Mouse (Mus musculus) embryonic facial prominence, embryonic 11.5 days (tissue): ENCODE measurements around the gene Cdon. TPM values are rescaled to one million over a fixed set of nuclear protein-coding genes. Genes with fewer than 3 reads are reported as not detected.

ENCODE experiments used
- ATAC-seq: fragments of 200-750 bp; cut with Nextera tagmentation; replicated peaks from 2 replicates; pipeline ENCODE4 v1.8.0; 2017; ENCODE audit warnings: low read depth; ENCODE audit not compliant: insufficient number of reproducible peaks, low FRiP score, low TSS enrichment
- DNase-seq: peaks from one replicate; pipeline ENCODE4 v3.0.0-alpha.2; 2015; ENCODE audit warnings: low spot score
- H3K27ac ChIP-seq: fragments of 300-500 bp; sonication (generic); replicated peaks from 2 replicates; pipeline ENCODE4 v1.5.1; 2014; ENCODE audit warnings: mild to moderate bottlenecking, low read depth, low read length, control low read depth
- H3K27me3 ChIP-seq: fragments of 300-500 bp; sonication (generic); 2 replicates; pipeline ENCODE4 v1.6.1; 2014; ENCODE audit warnings: mild to moderate bottlenecking, low read length, moderate library complexity, mixed read lengths; ENCODE audit not compliant: control insufficient read depth, insufficient read depth
- H3K36me3 ChIP-seq: fragments of 300-500 bp; sonication (generic); replicated peaks from 2 replicates; pipeline ENCODE4 v1.6.1; 2014; ENCODE audit warnings: low read depth, mild to moderate bottlenecking, low read length, moderate library complexity, mixed read lengths; ENCODE audit not compliant: control insufficient read depth, insufficient read depth
- H3K4me1 ChIP-seq: fragments of 300-500 bp; sonication (generic); 2 replicates; pipeline ENCODE4 v1.6.1; 2014; ENCODE audit warnings: low read length, mixed read lengths; ENCODE audit not compliant: control insufficient read depth, insufficient read depth
- H3K4me2 ChIP-seq: fragments of 300-500 bp; sonication (generic); 2 replicates; pipeline ENCODE4 v1.6.1; 2014; ENCODE audit warnings: low read depth, mild to moderate bottlenecking, control low read depth, low read length, moderate library complexity
- H3K4me3 ChIP-seq: fragments of 300-500 bp; sonication (generic); 2 replicates; pipeline ENCODE4 v1.5.1; 2014; ENCODE audit warnings: low read depth, low read length, control low read depth
- H3K9ac ChIP-seq: fragments of 300-500 bp; sonication (generic); replicated peaks from 2 replicates; pipeline ENCODE4 v1.6.1; 2014; ENCODE audit warnings: mild to moderate bottlenecking, control low read depth, low read length
- H3K9me3 ChIP-seq: fragments of 300-500 bp; sonication (generic); replicated peaks from 2 replicates; pipeline ENCODE4 v1.6.1; 2016; ENCODE audit warnings: mild to moderate bottlenecking, low read length, inconsistent platforms, mixed read lengths; ENCODE audit not compliant: control insufficient read depth
- WGBS: fragments of 180-500 bp; shearing (Covaris S2); extraction: QIAGEN DNeasy Blood & Tissue Kit; methylation state at CpG from one replicate; pipeline ENCODE4 v1.1.7; 2014; 5-methylcytosine and 5-hydroxymethylcytosine counted together
- polyA plus RNA-seq: library from polyadenylated mRNA; unstranded; fragments of >200 nt; fragmentation: Nextera tagmentation; extraction: Ambion mirVana; gene quantifications from 2 replicates; pipeline ENCODE4 v1.2.1, GENCODE M21; 2014

The Cdon gene
- 7.5 and 9.4 TPM in 2 replicates for polyA plus RNA-seq

DNA sequence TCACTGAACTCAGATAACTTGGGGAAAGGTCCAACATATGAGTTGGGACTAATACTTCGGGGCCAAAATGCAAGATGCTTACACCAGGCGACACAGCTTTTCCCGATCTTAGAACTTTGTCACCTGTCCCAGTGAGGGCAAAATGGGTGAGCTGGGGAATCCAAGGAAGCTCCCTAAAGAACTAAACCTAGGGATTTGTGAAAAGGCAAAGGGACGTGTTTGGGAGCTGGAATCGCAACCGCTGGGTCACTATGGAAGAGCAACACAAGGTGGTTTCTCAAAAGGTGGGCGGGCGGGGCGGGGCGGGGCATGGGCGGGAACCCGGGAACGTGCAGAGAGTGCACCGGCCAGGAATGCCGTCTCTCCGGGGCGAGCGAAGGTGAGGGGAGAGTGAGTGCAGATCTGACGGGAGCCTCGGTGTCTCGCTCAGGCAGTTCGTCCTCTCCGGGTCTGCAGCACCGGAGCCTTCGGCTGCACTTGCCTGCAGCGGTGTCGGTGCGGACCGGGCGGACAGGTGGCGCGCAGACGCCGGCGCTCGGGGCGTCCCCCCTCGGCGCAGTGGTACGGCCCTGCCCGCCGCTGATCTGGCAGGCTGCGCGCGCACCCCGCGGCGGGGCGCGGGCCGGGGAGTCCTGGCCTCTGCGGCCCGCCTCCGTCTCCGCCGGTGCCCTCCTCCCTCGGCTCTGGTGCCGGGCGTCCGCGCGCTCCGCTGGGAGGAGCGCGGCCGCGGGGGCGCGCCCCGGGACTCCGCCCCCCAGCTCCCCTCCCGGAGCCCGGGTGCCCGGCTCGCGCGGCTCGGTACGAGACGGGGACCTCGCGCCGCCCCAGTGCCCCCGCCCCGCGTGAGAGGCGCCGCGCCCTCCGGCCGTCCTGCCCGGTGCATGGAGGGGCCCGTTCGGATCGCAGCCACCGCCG is at the start of gene Cdon:
Cdon (plus strand) TSS at position 324 of the 915 bp plus-strand sequence.
- under 1% methylated on average over 52 of the region's 97 CpGs for WGBS

DNA sequence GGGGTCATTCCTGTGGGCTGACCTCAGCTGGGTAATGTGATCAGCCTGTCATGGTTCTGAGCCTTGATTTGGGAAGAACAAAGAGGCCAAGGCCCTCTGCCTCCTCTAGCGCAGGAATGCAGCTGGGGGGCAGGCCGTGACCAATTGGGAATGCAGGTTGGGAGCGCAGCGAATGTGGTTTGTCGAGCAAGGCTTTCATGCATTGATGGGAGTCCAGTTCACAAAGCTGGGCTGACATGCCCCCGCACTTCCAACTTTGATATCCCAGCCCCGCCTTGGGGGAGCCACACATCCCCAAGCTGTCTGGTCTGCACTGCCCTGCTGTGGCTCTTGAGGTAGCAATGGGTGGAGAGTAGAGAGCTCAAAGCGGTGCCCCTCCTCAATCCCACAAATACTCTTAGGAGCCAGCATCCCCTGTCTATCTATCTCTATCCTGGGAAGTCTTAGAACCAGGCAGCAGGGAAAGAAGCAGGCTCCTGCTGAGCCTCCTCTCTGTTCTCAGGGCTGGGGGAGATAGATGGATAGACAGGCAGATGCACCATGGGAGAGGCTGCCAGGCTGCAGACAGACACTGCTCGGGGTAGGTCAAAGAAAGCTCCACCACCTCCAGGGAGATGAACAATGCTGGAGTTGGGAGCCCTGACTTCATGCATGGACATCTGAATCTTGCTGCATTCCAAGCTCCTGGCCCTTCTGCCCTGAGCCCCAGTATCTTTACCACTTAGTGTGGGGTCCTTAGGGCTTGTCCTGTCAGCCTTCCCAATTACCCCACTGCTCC is 48.4 kb upstream of the Cdon start:
- peak; percentile 84 for ATAC-seq
- Histone ChIP-seq H3K9me3 (no peaks in the 10 kb centered on the region), H3K27me3 (no peaks in the 10 kb centered on the region), H3K27ac (peak overlapping the region; percentile 75), H3K9ac (peak overlapping the region; percentile 18; the same call in 1 of the 2 replicates), H3K4me2 (no peak overlapping the region), H3K4me3 (no peak overlapping the region), H3K36me3 (no peaks in the 10 kb centered on the region), H3K4me1 (peaks cover 4% of the 10 kb centered on the region; the same call in 1 of the 2 replicates)
- 6% methylated on average over 9 of the region's 9 CpGs for WGBS
- peak; percentile 83 for DNase-seq

More for the DNA sequence above, at the start of gene Cdon:
- Histone ChIP-seq H3K4me1 (no peaks in the 10 kb centered on the region), H3K9ac (peak within 1 kb of the TSS; percentile 94), H3K4me2 (peak within 1 kb of the TSS; percentile 63), H3K4me3 (peak within 1 kb of the TSS; percentile 94), H3K27me3 (no peaks in the 10 kb centered on the region), H3K27ac (peak within 1 kb of the TSS; percentile 84), H3K9me3 (no peaks in the 10 kb centered on the region), H3K36me3 (no peaks in the 10 kb centered on the region)
- DNase-seq (peak; percentile 95), ATAC-seq (peak; percentile 93)

DNA sequence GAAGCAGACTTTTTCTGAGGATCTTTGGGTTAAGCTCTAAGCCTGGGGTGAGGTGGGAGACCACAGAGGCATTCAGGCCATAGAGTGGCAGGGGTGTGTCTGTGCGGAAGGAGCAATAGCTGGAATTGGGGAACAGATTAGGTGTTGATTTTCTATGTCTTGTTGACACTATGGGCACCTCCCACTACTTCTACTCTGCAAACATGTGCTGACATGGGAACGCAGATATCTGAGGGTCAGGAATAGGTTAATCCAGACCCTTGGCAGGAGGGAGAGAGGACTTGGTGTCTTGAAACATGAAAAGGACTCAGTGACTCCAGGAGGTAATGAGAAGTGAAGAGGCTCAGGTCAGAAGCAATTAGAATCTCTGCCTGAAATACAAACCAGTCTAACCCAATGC is 43.0 kb upstream of the Cdon start:
- DNase-seq (peak; percentile 35), ATAC-seq (no peak)
- Histone ChIP-seq H3K27me3 (no peaks in the 10 kb centered on the region), H3K4me3 (no peak overlapping the region), H3K4me1 (no peaks in the 10 kb centered on the region), H3K27ac (no peak overlapping the region; the same call in 1 of the 2 replicates), H3K4me2 (no peak overlapping the region), H3K9me3 (no peaks in the 10 kb centered on the region), H3K9ac (no peak overlapping the region), H3K36me3 (no peaks in the 10 kb centered on the region)
- 63% methylated on average over 2 of the region's 2 CpGs for WGBS

DNA sequence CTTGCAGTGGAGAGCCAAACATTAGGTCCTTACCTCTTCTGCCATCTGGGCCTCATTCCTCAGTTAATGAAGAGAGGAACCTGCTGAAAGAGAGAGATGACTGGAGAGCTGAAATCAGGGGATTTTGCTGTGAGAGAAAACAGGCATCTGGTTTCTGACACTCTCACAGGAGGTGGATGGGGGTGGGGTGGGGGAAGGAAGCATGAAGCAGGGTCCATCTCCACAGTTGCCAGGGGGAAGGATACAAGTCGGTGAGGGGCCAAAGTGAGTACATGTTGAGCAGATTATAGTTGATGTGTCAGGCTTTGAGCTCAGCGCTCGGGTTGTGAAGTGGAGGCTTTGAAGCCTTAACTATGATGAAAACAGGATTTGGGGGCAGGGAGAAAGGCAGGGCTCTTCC is 41.9 kb upstream of the Cdon start:
- DNase-seq (peak; percentile 73), ATAC-seq (no peak)
- Histone ChIP-seq H3K36me3 (no peaks in the 10 kb centered on the region), H3K9me3 (no peaks in the 10 kb centered on the region), H3K27ac (no peak overlapping the region), H3K4me3 (no peak overlapping the region), H3K4me1 (no peaks in the 10 kb centered on the region), H3K4me2 (no peak overlapping the region), H3K9ac (no peak overlapping the region), H3K27me3 (no peaks in the 10 kb centered on the region)
- WGBS, result 41% methylated on average over 3 of the region's 3 CpGs

DNA sequence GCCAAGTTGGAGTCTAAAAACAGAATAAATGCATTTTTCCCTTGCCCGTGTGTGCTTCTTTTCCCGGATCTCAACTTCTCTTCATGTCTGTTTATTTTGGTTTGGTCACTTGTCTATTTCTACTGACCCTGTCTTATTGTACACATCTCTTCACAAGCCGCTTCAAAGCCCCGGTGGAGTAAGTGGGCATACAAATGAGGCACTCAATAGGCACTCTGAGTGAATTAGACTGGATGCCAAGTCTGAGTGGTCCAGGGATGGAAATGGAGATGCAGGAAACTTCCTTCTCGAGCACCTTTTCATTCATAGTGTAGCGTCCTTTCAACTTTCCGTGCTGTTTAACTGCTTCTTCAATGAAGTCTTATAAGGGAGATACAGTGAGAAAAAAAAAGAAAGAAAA is 21.0 kb upstream of the Cdon start:
- no peaks in the 10 kb centered on the region for H3K4me1 ChIP-seq
- H3K27ac ChIP-seq, result no peak overlapping the region
- H3K9me3 ChIP-seq, result no peaks in the 10 kb centered on the region
- no peaks in the 10 kb centered on the region for H3K27me3 ChIP-seq
- WGBS, result 51% methylated on average over 7 of the region's 7 CpGs
- H3K4me2 ChIP-seq, result no peak overlapping the region
- H3K9ac ChIP-seq, result no peak overlapping the region
- ATAC-seq, result no peak
- DNase-seq, result no peak
- no peak overlapping the region for H3K4me3 ChIP-seq
- H3K36me3 ChIP-seq, result no peaks in the 10 kb centered on the region

DNA sequence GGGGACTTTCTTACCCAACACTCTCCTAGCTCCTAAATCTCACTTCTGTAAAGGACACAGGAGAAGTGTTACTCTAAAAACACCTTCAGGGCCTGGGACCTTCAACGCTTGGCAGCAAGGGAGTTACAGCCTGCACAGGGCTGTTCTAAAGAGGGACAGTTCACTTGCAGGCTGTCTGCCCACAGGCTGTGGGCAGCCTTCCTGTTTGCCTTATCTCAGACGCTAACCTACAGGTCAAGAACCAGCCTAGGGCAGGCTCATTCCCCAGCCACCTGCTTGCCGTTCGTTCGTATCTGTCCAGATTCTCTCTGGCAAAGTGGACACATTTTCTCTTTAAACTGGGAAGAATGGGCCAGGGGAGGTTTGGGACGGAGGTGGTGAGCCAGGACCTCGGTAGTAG is 20.5 kb upstream of the Cdon start:
- no peak overlapping the region for H3K4me3 ChIP-seq
- no peak for DNase-seq
- no peak for ATAC-seq
- WGBS, result 3% methylated on average over 7 of the region's 7 CpGs
- H3K4me1 ChIP-seq, result no peaks in the 10 kb centered on the region
- H3K9me3 ChIP-seq, result no peaks in the 10 kb centered on the region
- no peaks in the 10 kb centered on the region for H3K36me3 ChIP-seq
- no peak overlapping the region for H3K9ac ChIP-seq
- H3K27ac ChIP-seq, result no peak overlapping the region
- no peak overlapping the region for H3K4me2 ChIP-seq
- no peaks in the 10 kb centered on the region for H3K27me3 ChIP-seq

DNA sequence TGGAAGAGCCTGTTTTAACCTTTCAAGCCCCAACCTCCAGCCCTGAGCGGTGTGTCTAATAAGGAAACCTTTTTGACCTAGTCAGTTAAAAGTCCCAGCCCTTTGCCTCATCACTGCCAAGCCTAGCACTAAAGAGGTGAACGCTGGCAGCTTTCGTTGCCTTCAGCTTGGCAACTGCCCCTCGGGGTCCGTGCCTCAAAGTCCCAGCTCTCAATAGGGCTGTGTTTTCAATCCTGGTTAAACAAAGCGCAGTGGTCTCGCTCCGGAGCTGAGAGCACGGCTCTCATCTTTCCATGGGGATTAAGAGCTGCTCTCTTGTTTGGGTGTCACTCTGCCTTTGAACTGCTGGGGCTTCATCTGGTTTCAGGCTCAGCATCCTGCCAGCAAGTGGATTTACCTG is 20.1 kb upstream of the Cdon start:
- peak; percentile 59 for DNase-seq
- Histone ChIP-seq H3K4me2 (no peak overlapping the region), H3K4me1 (0 out of 2 replicates have a peak, but pooled peaks cover 2% of the 10 kb centered on the region), H3K27me3 (no peaks in the 10 kb centered on the region), H3K36me3 (no peaks in the 10 kb centered on the region), H3K9me3 (no peaks in the 10 kb centered on the region), H3K4me3 (no peak overlapping the region), H3K27ac (no peak overlapping the region), H3K9ac (no peak overlapping the region)
- 1% methylated on average over 9 of the region's 9 CpGs for WGBS
- ATAC-seq, result no peak
